ENCODE assay signal across 8 mouse cellular contexts in genomic region chr10:46697363-46698246, GRCm38 (mm10).
DNase-seq lines count a peak whose midpoint lies in the region.

No protein-coding gene starts in this region.

- intact Hi-C loops in heart, postnatal 36 days (cut with DNase I): no loop called here
- intact Hi-C loops in left cerebral cortex, postnatal 25 days (cut with DNase I): no loop called here

- DNase-seq in adrenal gland, adult 8-10 months: peak; percentile 16
- DNase-seq in adrenal gland, postnatal 4 days (ENCODE audit: low spot score in 2 of 2): no peak
- DNase-seq in ES-CJ7 (ENCODE audit: low read depth, low spot score): peak; percentile 44
- peak; percentile 70 for DNase-seq in embryo, embryonic 11 days
- peak; percentile 13 to 16 for DNase-seq in heart, postnatal 36 days
- DNase-seq in left cerebral cortex, postnatal 25 days (ENCODE audit: low spot score in 2 of 2): peak; percentile 17 to 47
- DNase-seq in ovary, postnatal 36 days (ENCODE audit: low spot score): peak; percentile 4
- DNase-seq in c-Kit-positive CD71-positive TER-119-positive erythroid progenitor cells, embryonic 14.5 days (ENCODE audit: low spot score): no peak

Comparison
In these comparisons a context has a peak if more than half of its experiments do, and no peak if none do; other contexts are left out.
1. DNase-seq: peak in adrenal gland, adult 8-10 months (single experiment), ES-CJ7 (single experiment), embryo, embryonic 11 days (single experiment), heart, postnatal 36 days (2 of 2), left cerebral cortex, postnatal 25 days (2 of 2) and ovary, postnatal 36 days (single experiment); none in adrenal gland, postnatal 4 days (0 of 2) and c-Kit-positive CD71-positive TER-119-positive erythroid progenitor cells, embryonic 14.5 days (single experiment).